Mouse (Mus musculus): ENCODE measurements around the gene Arhgef15.

DNA sequence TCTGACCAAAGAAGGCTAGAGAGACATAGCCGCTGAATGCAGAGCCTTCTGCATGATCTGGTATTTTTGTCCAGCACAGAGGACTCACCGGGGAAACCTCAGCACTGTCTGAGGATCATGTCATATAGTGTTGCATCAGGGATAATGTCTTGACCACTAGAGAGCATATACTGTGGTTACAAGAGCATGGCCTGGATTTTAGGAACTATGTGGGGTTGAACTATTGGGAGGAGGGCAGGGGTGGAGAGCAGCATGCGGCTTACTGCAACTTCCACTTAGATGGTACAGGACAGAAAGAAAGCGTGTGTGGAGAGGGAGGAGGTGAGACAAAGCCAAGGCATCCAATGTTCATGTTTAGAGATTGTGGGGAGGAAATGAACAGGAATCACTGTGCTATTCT lies 42.7 kb downstream of the Arhgef15 start:
- no peak for TF ChIP-seq CTCF (IDR thresholded peaks at IDR 0.05; ENCODE audit: low read depth, low read length)
- TF ChIP-seq POLR2A (IDR thresholded peaks at IDR 0.05; ENCODE audit: insufficient read depth, low read length): no peak
- TF ChIP-seq EP300 (IDR thresholded peaks at IDR 0.05; ENCODE audit: insufficient read depth, low read depth, low read length): no peak

Measured in ES-Bruce4 (cell line).